Mouse (Mus musculus) stomach, embryonic 15.5 days (tissue): Measurements from ENCODE around the gene Gm14391. TPM values are rescaled to one million over a fixed set of nuclear protein-coding genes. Genes with fewer than 3 reads are reported as not detected.
A peak's percentile ranks its signal among the peaks of the same experiment; 100 is the strongest.
"Not testable (repeated sequence)": the region's sequence is repeated elsewhere in the genome, so short reads cannot be mapped to it uniquely, and the experiment has no call there.

Experiments used
- ATAC-seq: fragments of 200-750 bp; cut with Nextera tagmentation; 2 replicates; pipeline ENCODE4 v1.8.0; 2017; ENCODE audit warnings: low read depth, moderate number of reproducible peaks, moderate TSS enrichment; ENCODE audit not compliant: insufficient read depth, low FRiP score
- H3K27ac ChIP-seq: fragments of 300-500 bp; sonication (generic); 2 replicates; pipeline ENCODE4 v1.5.1; 2015; ENCODE audit warnings: mild to moderate bottlenecking, inconsistent platforms
- H3K27me3 ChIP-seq: fragments of 300-500 bp; sonication (generic); replicated peaks from 2 replicates; pipeline ENCODE4 v1.6.1; 2015; ENCODE audit warnings: inconsistent platforms
- H3K36me3 ChIP-seq: fragments of 300-500 bp; sonication (generic); 2 replicates; pipeline ENCODE4 v1.6.1; 2015; ENCODE audit warnings: inconsistent platforms
- H3K4me1 ChIP-seq: fragments of 300-500 bp; sonication (generic); 2 replicates; pipeline ENCODE4 v1.6.1; 2015; ENCODE audit warnings: inconsistent platforms
- H3K4me2 ChIP-seq: fragments of 300-500 bp; sonication (generic); 2 replicates; pipeline ENCODE4 v1.6.1; 2015; ENCODE audit warnings: mild to moderate bottlenecking, inconsistent platforms
- H3K4me3 ChIP-seq: fragments of 300-500 bp; sonication (generic); replicated peaks from 2 replicates; pipeline ENCODE4 v1.5.1; 2015; ENCODE audit warnings: inconsistent platforms
- H3K9ac ChIP-seq: fragments of 300-500 bp; sonication (generic); 2 replicates; pipeline ENCODE4 v1.6.1; 2015; ENCODE audit warnings: inconsistent platforms
- H3K9me3 ChIP-seq: fragments of 300-500 bp; sonication (generic); 2 replicates; pipeline ENCODE4 v1.6.1; 2016; ENCODE audit warnings: inconsistent platforms
- WGBS: fragments of 180-500 bp; shearing (Covaris S2); methylation state at CpG from one replicate; pipeline ENCODE4 v1.1.7; 2015; 5-methylcytosine and 5-hydroxymethylcytosine counted together
- polyA plus RNA-seq: library from polyadenylated mRNA; unstranded; fragments of >200 nt; fragmentation: Nextera tagmentation; extraction: Ambion mirVana; gene quantifications from 2 replicates; pipeline ENCODE4 v1.2.1, GENCODE M21; 2015

Gene Gm14391
- polyA plus RNA-seq, 1 experiment from 2014 or later: 6.4 TPM

- Histone ChIP-seq H3K4me3 (peak within 1 kb of the TSS; percentile 52), H3K4me2 (peak within 1 kb of the TSS; percentile 37)
- H3K36me3 ChIP-seq, H3K9ac ChIP-seq, H3K4me1 ChIP-seq, H3K9me3 ChIP-seq, H3K27ac ChIP-seq, ATAC-seq, H3K27me3 ChIP-seq: not testable (repeated sequence)
- 0% methylated on average over 1 of the region's 2 CpGs for whole genome bisulfite sequencing
These were observed 64.8 kb downstream of the Gm14391 start, which contains the start of gene Gm14399 for GRCm38 (mm10) chr2:175141993-175142295. TSS of gene Gm14399 (minus strand) at chr2:175142012.

GRCm38 (mm10) chr2:175141118-175141992, 65.4 kb downstream of the Gm14391 start:
- H3K27ac ChIP-seq, H3K9ac ChIP-seq, ATAC-seq, H3K27me3 ChIP-seq, H3K9me3 ChIP-seq, H3K36me3 ChIP-seq, H3K4me1 ChIP-seq: not testable (repeated sequence)
- H3K4me2 ChIP-seq: peak overlapping the region; percentile 37
- 4% methylated on average over 25 of the region's 25 CpGs for whole genome bisulfite sequencing
- H3K4me3 ChIP-seq: peak overlapping the region; percentile 52

Other genes with a start within 250 kb of the Gm14391 start
- gene Gm14444, start 196.7 kb downstream of the Gm14391 start, polyA plus RNA-seq: not detected in 2 replicates
- 0.32 and 1.2 TPM in 2 replicates for gene Gm14393, start 139.1 kb downstream of the Gm14391 start, polyA plus RNA-seq
- 4.4 and 5.4 TPM in 2 replicates for gene Gm14399, start 64.9 kb downstream of the Gm14391 start, polyA plus RNA-seq
- 0.65 and 1.1 TPM in 2 replicates for gene Gm14443, start 31.0 kb downstream of the Gm14391 start, polyA plus RNA-seq
- gene Gm14440, start 68.2 kb upstream of the Gm14391 start, polyA plus RNA-seq: 1.1 TPM in 1 of 2 replicates, not detected in the other
- gene Gm4631, start 131.3 kb upstream of the Gm14391 start, polyA plus RNA-seq: 16.3 and 18.5 TPM in 2 replicates
- gene Zfp968, start 165.5 kb upstream of the Gm14391 start, polyA plus RNA-seq: 6.5 and 8.3 TPM in 2 replicates
- gene Gm4724, start 228.9 kb upstream of the Gm14391 start, polyA plus RNA-seq: 9.3 and 9.9 TPM in 2 replicates